Mouse (Mus musculus): ENCODE measurements at regions not wholly inside any gene's neighbourhood (a gene's known extent, or its start where the extent isn't known, plus 50 kb on each side); places are given as distances from the start of the nearest gene placed in this dataset.

DNA sequence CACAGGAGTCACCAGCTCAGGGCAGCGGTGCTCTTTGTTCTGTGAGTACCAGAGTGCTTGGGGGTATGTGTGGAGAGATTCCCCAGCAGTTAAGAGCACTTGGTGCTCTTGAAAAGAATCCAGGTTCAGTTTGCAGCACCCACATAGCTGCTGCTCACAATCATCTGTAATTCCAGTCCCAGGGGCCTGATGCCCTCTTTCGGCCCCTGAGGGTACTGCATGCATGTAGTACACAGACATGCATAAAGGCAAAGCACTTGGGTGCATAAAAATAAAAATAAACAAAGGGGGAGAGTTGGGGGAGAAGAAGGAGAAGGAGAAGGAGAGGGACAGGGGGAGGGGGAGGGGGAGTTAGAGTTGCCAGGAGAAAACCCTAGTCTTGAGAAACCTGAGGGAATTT, 307.8 kb downstream of the Tshz3 start:
- 93% methylated on average over 2 of the region's 2 CpGs for WGBS
- ATAC-seq (replicated peaks; ENCODE audit: low FRiP score, low TSS enrichment, low read depth) (no peak), DNase-seq (ENCODE audit: low spot score) (no peak)
- no peaks in the 10 kb centered on the region for H3K27me3 ChIP-seq (replicated peaks; ENCODE audit: control insufficient read depth, insufficient read depth, low read length)
- H3K4me3 ChIP-seq (ENCODE audit: low read depth, low read length) = no peak overlapping the region
- no peaks in the 10 kb centered on the region for H3K4me1 ChIP-seq (replicated peaks; ENCODE audit: control insufficient read depth, insufficient read depth, low read length)
- no peak overlapping the region for H3K4me2 ChIP-seq (ENCODE audit: low read length)
- no peaks in the 10 kb centered on the region for H3K9me3 ChIP-seq (ENCODE audit: control insufficient read depth, low read length)
- H3K27ac ChIP-seq (ENCODE audit: low read depth) = no peak overlapping the region
- H3K36me3 ChIP-seq (ENCODE audit: control insufficient read depth, insufficient read depth, low read length) = no peaks in the 10 kb centered on the region
- no peak overlapping the region for H3K9ac ChIP-seq (ENCODE audit: low read length)

GRCm38 (mm10) chr7:37006921-37007320, 309.0 kb downstream of the Tshz3 start:
- 71% methylated on average over 10 of the region's 10 CpGs for WGBS
- H3K4me3 ChIP-seq (ENCODE audit: low read depth, low read length) = no peak overlapping the region

DNA sequence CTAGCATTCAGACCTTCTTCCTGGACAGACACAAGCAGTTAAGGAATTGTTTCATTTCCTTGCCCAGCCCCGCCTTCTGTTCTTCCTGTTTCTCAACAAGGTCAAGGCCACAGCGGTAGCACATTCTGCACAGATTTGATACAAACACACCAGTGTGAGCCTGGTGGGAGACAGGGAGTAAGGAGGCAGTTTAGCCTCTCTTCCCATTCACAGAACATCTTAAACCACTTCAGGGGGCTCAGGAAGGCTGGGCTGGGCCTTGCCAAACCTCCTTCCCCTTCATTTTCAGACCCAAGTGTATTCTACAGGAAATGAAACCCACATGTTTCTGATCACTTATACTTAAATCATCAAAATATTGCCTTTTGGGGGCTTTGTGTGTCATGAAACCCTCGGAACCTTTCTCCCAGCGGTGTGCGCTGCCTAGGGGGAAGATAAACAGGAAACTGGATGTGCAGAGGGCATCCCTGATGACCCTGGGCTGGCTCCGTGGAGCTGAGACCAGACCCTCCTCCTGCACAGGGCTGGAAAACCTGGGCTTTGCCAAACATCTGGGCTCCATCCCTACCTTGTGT, 313.3 kb downstream of the Tshz3 start:
- Histone ChIP-seq H3K27ac (ENCODE audit: low read depth) (no peak overlapping the region; the same call in 1 of the 2 replicates), H3K9me3 (ENCODE audit: control insufficient read depth, low read length) (no peaks in the 10 kb centered on the region), H3K27me3 (replicated peaks; ENCODE audit: control insufficient read depth, insufficient read depth, low read length) (no peaks in the 10 kb centered on the region), H3K36me3 (ENCODE audit: control insufficient read depth, insufficient read depth, low read length) (no peaks in the 10 kb centered on the region), H3K9ac (ENCODE audit: low read length) (no peak overlapping the region), H3K4me1 (replicated peaks; ENCODE audit: control insufficient read depth, insufficient read depth, low read length) (peaks cover 7% of the 10 kb centered on the region; the same call in 1 of the 2 replicates), H3K4me2 (ENCODE audit: low read length) (no peak overlapping the region), H3K4me3 (ENCODE audit: low read depth, low read length) (no peak overlapping the region)
- no peak for DNase-seq (ENCODE audit: low spot score)
- no peak for ATAC-seq (replicated peaks; ENCODE audit: low FRiP score, low TSS enrichment, low read depth)
- WGBS = 27% methylated on average over 6 of the region's 6 CpGs

More at GRCm38 (mm10) chr7:37006921-37007320, 309.0 kb downstream of the Tshz3 start:
- H3K36me3 ChIP-seq (ENCODE audit: control insufficient read depth, insufficient read depth, low read length) = no peaks in the 10 kb centered on the region
- H3K9me3 ChIP-seq (ENCODE audit: control insufficient read depth, low read length) = no peaks in the 10 kb centered on the region
- no peaks in the 10 kb centered on the region for H3K27me3 ChIP-seq (replicated peaks; ENCODE audit: control insufficient read depth, insufficient read depth, low read length)
- no peak overlapping the region for H3K27ac ChIP-seq (ENCODE audit: low read depth)
- H3K4me2 ChIP-seq (ENCODE audit: low read length) = no peak overlapping the region
- H3K4me1 ChIP-seq (replicated peaks; ENCODE audit: control insufficient read depth, insufficient read depth, low read length) = peaks cover 7% of the 10 kb centered on the region; the same call in 1 of the 2 replicates
- DNase-seq (ENCODE audit: low spot score) (no peak), ATAC-seq (replicated peaks; ENCODE audit: low FRiP score, low TSS enrichment, low read depth) (no peak)
- H3K9ac ChIP-seq (ENCODE audit: low read length) = no peak overlapping the region

GRCm38 (mm10) chr7:37020078-37020477, 322.2 kb downstream of the Tshz3 start:
- no peaks in the 10 kb centered on the region for H3K36me3 ChIP-seq (ENCODE audit: control insufficient read depth, insufficient read depth, low read length)
- DNase-seq (ENCODE audit: low spot score) = no peak
- no peaks in the 10 kb centered on the region for H3K27me3 ChIP-seq (replicated peaks; ENCODE audit: control insufficient read depth, insufficient read depth, low read length)
- no peak overlapping the region for H3K4me2 ChIP-seq (ENCODE audit: low read length)
- H3K27ac ChIP-seq (ENCODE audit: low read depth) = no peak overlapping the region
- no peaks in the 10 kb centered on the region for H3K9me3 ChIP-seq (ENCODE audit: control insufficient read depth, low read length)
- ATAC-seq (replicated peaks; ENCODE audit: low FRiP score, low TSS enrichment, low read depth) = no peak
- H3K4me1 ChIP-seq (replicated peaks; ENCODE audit: control insufficient read depth, insufficient read depth, low read length) = peaks cover 7% of the 10 kb centered on the region; the same call in 1 of the 2 replicates
- H3K4me3 ChIP-seq (ENCODE audit: low read depth, low read length) = no peak overlapping the region
- WGBS = 31% methylated on average over 3 of the region's 3 CpGs
- H3K9ac ChIP-seq (ENCODE audit: low read length) = no peak overlapping the region

DNA sequence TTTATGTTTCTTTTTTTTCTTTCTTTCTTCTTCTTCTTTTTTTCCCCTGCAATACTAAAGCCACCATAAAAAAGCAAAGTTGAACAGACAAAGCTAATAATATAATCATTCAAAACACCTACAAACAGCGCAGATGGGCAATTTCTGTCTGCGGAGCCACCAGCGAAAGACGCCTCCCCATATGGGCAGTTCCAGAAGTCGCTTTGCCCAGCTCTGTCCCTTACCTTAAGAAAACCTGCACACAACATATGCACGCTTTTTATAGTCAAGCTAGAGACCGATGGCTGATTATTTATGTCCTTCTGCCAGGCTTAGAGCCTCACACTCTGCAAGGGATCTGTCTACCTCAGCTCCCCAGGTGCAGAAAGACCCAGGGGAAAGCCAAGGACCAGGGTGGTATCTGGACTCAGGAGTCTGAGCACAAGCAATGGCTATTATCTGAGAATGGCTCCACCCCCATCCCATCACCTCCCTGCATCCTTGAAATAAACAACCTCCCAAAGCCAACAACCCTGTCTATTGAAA, 326.6 kb downstream of the Tshz3 start:
- DNase-seq (ENCODE audit: low spot score) (no peak), ATAC-seq (replicated peaks; ENCODE audit: low FRiP score, low TSS enrichment, low read depth) (no peak)
- H3K4me1 ChIP-seq (replicated peaks; ENCODE audit: control insufficient read depth, insufficient read depth, low read length) = peaks cover 7% of the 10 kb centered on the region; the same call in 1 of the 2 replicates
- H3K4me3 ChIP-seq (ENCODE audit: low read depth, low read length) = no peak overlapping the region
- no peaks in the 10 kb centered on the region for H3K27me3 ChIP-seq (replicated peaks; ENCODE audit: control insufficient read depth, insufficient read depth, low read length)
- H3K27ac ChIP-seq (ENCODE audit: low read depth) = no peak overlapping the region
- 0 out of 2 replicates have a peak, but pooled peaks cover 5% of the 10 kb centered on the region for H3K9me3 ChIP-seq (ENCODE audit: control insufficient read depth, low read length)
- no peak overlapping the region for H3K4me2 ChIP-seq (ENCODE audit: low read length)
- H3K9ac ChIP-seq (ENCODE audit: low read length) = no peak overlapping the region
- H3K36me3 ChIP-seq (ENCODE audit: control insufficient read depth, insufficient read depth, low read length) = no peaks in the 10 kb centered on the region
- WGBS = 74% methylated on average over 7 of the region's 7 CpGs

- Histone ChIP-seq H3K4me1 (replicated peaks; ENCODE audit: control insufficient read depth, insufficient read depth, low read length) (no peaks in the 10 kb centered on the region), H3K4me3 (ENCODE audit: low read depth, low read length) (no peak overlapping the region), H3K4me2 (ENCODE audit: low read length) (no peak overlapping the region), H3K9ac (ENCODE audit: low read length) (no peak overlapping the region), H3K36me3 (ENCODE audit: control insufficient read depth, insufficient read depth, low read length) (no peaks in the 10 kb centered on the region), H3K27me3 (replicated peaks; ENCODE audit: control insufficient read depth, insufficient read depth, low read length) (no peaks in the 10 kb centered on the region), H3K9me3 (ENCODE audit: control insufficient read depth, low read length) (no peaks in the 10 kb centered on the region), H3K27ac (ENCODE audit: low read depth) (no peak overlapping the region)
- ATAC-seq (replicated peaks; ENCODE audit: low FRiP score, low TSS enrichment, low read depth) (no peak), DNase-seq (ENCODE audit: low spot score) (no peak)
- WGBS = 74% methylated on average over 8 of the region's 8 CpGs
These were observed 366.9 kb downstream of the Tshz3 start for GRCm38 (mm10) chr7:37064582-37065458.

- 54% methylated on average over 6 of the region's 6 CpGs for WGBS
- no peaks in the 10 kb centered on the region for H3K4me1 ChIP-seq (replicated peaks; ENCODE audit: control insufficient read depth, insufficient read depth, low read length)
- no peak overlapping the region for H3K9ac ChIP-seq (ENCODE audit: low read length)
- no peaks in the 10 kb centered on the region for H3K27me3 ChIP-seq (replicated peaks; ENCODE audit: control insufficient read depth, insufficient read depth, low read length)
- no peak for ATAC-seq (replicated peaks; ENCODE audit: low FRiP score, low TSS enrichment, low read depth)
- H3K9me3 ChIP-seq (ENCODE audit: control insufficient read depth, low read length) = no peaks in the 10 kb centered on the region
- no peak overlapping the region for H3K4me2 ChIP-seq (ENCODE audit: low read length)
- H3K36me3 ChIP-seq (ENCODE audit: control insufficient read depth, insufficient read depth, low read length) = no peaks in the 10 kb centered on the region
- H3K4me3 ChIP-seq (ENCODE audit: low read depth, low read length) = no peak overlapping the region
- no peak for DNase-seq (ENCODE audit: low spot score)
- no peak overlapping the region for H3K27ac ChIP-seq (ENCODE audit: low read depth)
These were observed 379.8 kb downstream of the Tshz3 start for GRCm38 (mm10) chr7:37077698-37078097.

- no peak for ATAC-seq (replicated peaks; ENCODE audit: low FRiP score, low TSS enrichment, low read depth)
These were observed 380.2 kb downstream of the Tshz3 start for GRCm38 (mm10) chr7:37078140-37078539.

More at GRCm38 (mm10) chr7:37078140-37078539, 380.2 kb downstream of the Tshz3 start:
- Histone ChIP-seq H3K4me1 (replicated peaks; ENCODE audit: control insufficient read depth, insufficient read depth, low read length) (0 out of 2 replicates have a peak, but pooled peaks cover 1% of the 10 kb centered on the region), H3K9me3 (ENCODE audit: control insufficient read depth, low read length) (no peaks in the 10 kb centered on the region), H3K4me2 (ENCODE audit: low read length) (no peak overlapping the region), H3K27ac (ENCODE audit: low read depth) (no peak overlapping the region), H3K4me3 (ENCODE audit: low read depth, low read length) (no peak overlapping the region), H3K9ac (ENCODE audit: low read length) (no peak overlapping the region), H3K36me3 (ENCODE audit: control insufficient read depth, insufficient read depth, low read length) (no peaks in the 10 kb centered on the region), H3K27me3 (replicated peaks; ENCODE audit: control insufficient read depth, insufficient read depth, low read length) (no peaks in the 10 kb centered on the region)
- WGBS = 67% methylated on average over 7 of the region's 7 CpGs
- no peak for DNase-seq (ENCODE audit: low spot score)
